Mouse (Mus musculus) sigmoid colon, adult 10 weeks (tissue): Measurements from ENCODE around the gene Gmps. TPM values are rescaled to one million over a fixed set of nuclear protein-coding genes. Genes with fewer than 3 reads are reported as not detected.

ENCODE experiments used
- polyA plus RNA-seq: library from polyadenylated mRNA; stranded (reverse); fragments of 350-450 nt; fragmentation: Illumina TruSeq; extraction: RNeasy Lipid Tissue Mini Kit (QIAGEN cat#74804); gene quantifications from one replicate; pipeline ENCODE4 v1.2.3, GENCODE M21; 2014; ENCODE audit warnings: low read depth, low replicate concordance

Gmps gene
- polyA plus RNA-seq = 34.6 TPM

GRCm38 (mm10) chr3:63975955-63976908, at the start of gene Gmps:
TSS of gene Gmps (plus strand) at chr3:63976106.

GRCm38 (mm10) chr3:63928878-63929859, 46.7 kb upstream of the Gmps start, which contains the start of gene E130311K13Rik:
TSS of gene E130311K13Rik (minus strand) at chr3:63929472.

GRCm38 (mm10) chr3:63964100-63964921, 11.6 kb upstream of the Gmps start, which contains the start of gene Slc33a1:
TSS of gene Slc33a1 (minus strand) at chr3:63964768.

Other genes with a start within 250 kb of the Gmps start
- 32.7 TPM for gene Plch1, start 76.6 kb upstream of the Gmps start, polyA plus RNA-seq
- gene E130311K13Rik, start 46.6 kb upstream of the Gmps start, polyA plus RNA-seq = 10.2 TPM
- gene Slc33a1, start 11.3 kb upstream of the Gmps start, polyA plus RNA-seq = 85.8 TPM
- 0.06 TPM for gene Vmn2r1, start 105.4 kb downstream of the Gmps start, polyA plus RNA-seq
- not detected for gene Vmn2r2, start 165.8 kb downstream of the Gmps start, polyA plus RNA-seq